Mouse (Mus musculus) liver, embryonic 11.5 days (tissue): Measurements from ENCODE around the gene Tpk1. TPM values are rescaled to one million over a fixed set of nuclear protein-coding genes. Genes with fewer than 3 reads are reported as not detected.

Experiments
- ATAC-seq: fragments of 200-750 bp; cut with Nextera tagmentation; replicated peaks from 2 replicates; pipeline ENCODE4 v1.8.0; 2017; ENCODE audit warnings: moderate number of reproducible peaks, mild to moderate bottlenecking, moderate TSS enrichment, moderate library complexity; ENCODE audit not compliant: low FRiP score
- DNase-seq: peaks from one replicate; pipeline ENCODE4 v3.0.0-alpha.2; 2017; ENCODE audit warnings: low spot score
- H3K27ac ChIP-seq: fragments of 300-500 bp; sonication (generic); 2 replicates; pipeline ENCODE4 v1.5.1; 2014; ENCODE audit warnings: mild to moderate bottlenecking, low read depth, low read length, control low read depth
- H3K27me3 ChIP-seq: fragments of 300-500 bp; sonication (generic); replicated peaks from 2 replicates; pipeline ENCODE4 v1.6.1; 2014; ENCODE audit warnings: low read length, mixed read lengths; ENCODE audit not compliant: control insufficient read depth, insufficient read depth
- H3K36me3 ChIP-seq: fragments of 300-500 bp; sonication (generic); 2 replicates; pipeline ENCODE4 v1.6.1; 2014; ENCODE audit warnings: mild to moderate bottlenecking, low read length, moderate library complexity, mixed read lengths; ENCODE audit not compliant: control insufficient read depth, insufficient read depth
- H3K4me1 ChIP-seq: fragments of 300-500 bp; sonication (generic); replicated peaks from 2 replicates; pipeline ENCODE4 v1.6.1; 2014; ENCODE audit warnings: low read length, mixed read lengths; ENCODE audit not compliant: control insufficient read depth, insufficient read depth
- H3K4me2 ChIP-seq: fragments of 300-500 bp; sonication (generic); 2 replicates; pipeline ENCODE4 v1.6.1; 2014; ENCODE audit warnings: mild to moderate bottlenecking, control low read depth, moderate library complexity
- H3K4me3 ChIP-seq: fragments of 300-500 bp; sonication (generic); 2 replicates; pipeline ENCODE4 v1.5.1; 2014; ENCODE audit warnings: low read depth, low read length, control low read depth
- H3K9ac ChIP-seq: fragments of 300-500 bp; sonication (generic); 2 replicates; pipeline ENCODE4 v1.6.1; 2014; ENCODE audit warnings: low read depth, low read length, control low read depth
- H3K9me3 ChIP-seq: fragments of 300-500 bp; sonication (generic); 2 replicates; pipeline ENCODE4 v1.6.1; 2016; ENCODE audit warnings: low read length, inconsistent platforms, mixed read lengths; ENCODE audit not compliant: control insufficient read depth
- WGBS: fragments of 180-500 bp; shearing (Covaris S2); extraction: QIAGEN DNeasy Blood & Tissue Kit; methylation state at CpG from one replicate; pipeline ENCODE4 v1.1.7; 2014; 5-methylcytosine and 5-hydroxymethylcytosine counted together
- polyA plus RNA-seq: library from polyadenylated mRNA; unstranded; fragments of >200 nt; fragmentation: Nextera tagmentation; extraction: Ambion mirVana; gene quantifications from 2 replicates; pipeline ENCODE4 v1.2.1, GENCODE M21; 2014

The Tpk1 gene
- polyA plus RNA-seq, 1 experiment from 2014 or later, result 11.9 TPM

GRCm38 (mm10) chr6:43459082-43459481 is 207.0 kb downstream of the Tpk1 start:
- Histone ChIP-seq H3K4me3 (no peak overlapping the region), H3K9me3 (no peaks in the 10 kb centered on the region), H3K4me1 (no peaks in the 10 kb centered on the region), H3K27me3 (no peaks in the 10 kb centered on the region), H3K4me2 (no peak overlapping the region), H3K27ac (no peak overlapping the region), H3K9ac (no peak overlapping the region), H3K36me3 (no peaks in the 10 kb centered on the region)
- ATAC-seq, result no peak
- 79% methylated on average over 2 of the region's 2 CpGs for WGBS
- DNase-seq, result no peak

GRCm38 (mm10) chr6:43457989-43458388 is 208.1 kb downstream of the Tpk1 start:
- H3K9ac ChIP-seq, result no peak overlapping the region
- no peak overlapping the region for H3K4me2 ChIP-seq
- H3K27ac ChIP-seq, result no peak overlapping the region
- no peak for DNase-seq
- no peak overlapping the region for H3K4me3 ChIP-seq
- H3K36me3 ChIP-seq, result no peaks in the 10 kb centered on the region
- WGBS, result 94% methylated on average over 2 of the region's 2 CpGs
- H3K4me1 ChIP-seq, result no peaks in the 10 kb centered on the region
- H3K27me3 ChIP-seq, result no peaks in the 10 kb centered on the region
- ATAC-seq, result no peak
- no peaks in the 10 kb centered on the region for H3K9me3 ChIP-seq

GRCm38 (mm10) chr6:43449498-43449897 is 216.6 kb downstream of the Tpk1 start:
- no peaks in the 10 kb centered on the region for H3K36me3 ChIP-seq
- H3K4me2 ChIP-seq, result no peak overlapping the region
- ATAC-seq (no peak), DNase-seq (no peak)
- no peak overlapping the region for H3K4me3 ChIP-seq
- no peaks in the 10 kb centered on the region for H3K9me3 ChIP-seq
- H3K27me3 ChIP-seq, result no peaks in the 10 kb centered on the region
- no peak overlapping the region for H3K9ac ChIP-seq
- no peaks in the 10 kb centered on the region for H3K4me1 ChIP-seq
- WGBS, result 71% methylated on average over 2 of the region's 2 CpGs
- no peak overlapping the region for H3K27ac ChIP-seq

GRCm38 (mm10) chr6:43445856-43446255 is 220.2 kb downstream of the Tpk1 start:
- H3K4me2 ChIP-seq, result no peak overlapping the region
- no peaks in the 10 kb centered on the region for H3K4me1 ChIP-seq
- H3K27ac ChIP-seq, result no peak overlapping the region
- no peak for ATAC-seq
- H3K27me3 ChIP-seq, result no peaks in the 10 kb centered on the region
- DNase-seq, result no peak
- no peak overlapping the region for H3K4me3 ChIP-seq
- no peaks in the 10 kb centered on the region for H3K36me3 ChIP-seq
- no peak overlapping the region for H3K9ac ChIP-seq
- H3K9me3 ChIP-seq, result no peaks in the 10 kb centered on the region
- 92% methylated on average over 2 of the region's 2 CpGs for WGBS

GRCm38 (mm10) chr6:43442191-43442590 is 223.9 kb downstream of the Tpk1 start:
- no peak for ATAC-seq
- H3K27me3 ChIP-seq, result no peaks in the 10 kb centered on the region
- no peak overlapping the region for H3K4me3 ChIP-seq
- H3K9me3 ChIP-seq, result no peaks in the 10 kb centered on the region
- no peak overlapping the region for H3K9ac ChIP-seq
- no peak for DNase-seq
- WGBS, result 91% methylated on average over 3 of the region's 3 CpGs
- no peak overlapping the region for H3K27ac ChIP-seq
- no peaks in the 10 kb centered on the region for H3K36me3 ChIP-seq
- H3K4me2 ChIP-seq, result no peak overlapping the region
- no peaks in the 10 kb centered on the region for H3K4me1 ChIP-seq

- Histone ChIP-seq H3K9ac (no peak overlapping the region), H3K27me3 (no peaks in the 10 kb centered on the region), H3K9me3 (no peaks in the 10 kb centered on the region), H3K4me3 (no peak overlapping the region), H3K36me3 (no peaks in the 10 kb centered on the region), H3K4me2 (no peak overlapping the region), H3K4me1 (no peaks in the 10 kb centered on the region), H3K27ac (no peak overlapping the region)
- 63% methylated on average over 2 of the region's 2 CpGs for WGBS
- ATAC-seq (no peak), DNase-seq (no peak)
Measured at GRCm38 (mm10) chr6:43435987-43436541, 230.0 kb downstream of the Tpk1 start.

GRCm38 (mm10) chr6:43434365-43434764 is 231.7 kb downstream of the Tpk1 start:
- WGBS, result 74% methylated on average over 1 of the region's 1 CpGs
- DNase-seq (no peak), ATAC-seq (no peak)
- H3K4me2 ChIP-seq, result no peak overlapping the region
- no peak overlapping the region for H3K9ac ChIP-seq
- no peak overlapping the region for H3K27ac ChIP-seq
- H3K36me3 ChIP-seq, result no peaks in the 10 kb centered on the region
- no peaks in the 10 kb centered on the region for H3K9me3 ChIP-seq
- no peaks in the 10 kb centered on the region for H3K27me3 ChIP-seq
- no peak overlapping the region for H3K4me3 ChIP-seq
- no peaks in the 10 kb centered on the region for H3K4me1 ChIP-seq

- ATAC-seq, result no peak
- Histone ChIP-seq H3K27ac (no peak overlapping the region), H3K27me3 (no peaks in the 10 kb centered on the region), H3K4me3 (no peak overlapping the region), H3K4me1 (no peaks in the 10 kb centered on the region), H3K9me3 (no peaks in the 10 kb centered on the region), H3K36me3 (no peaks in the 10 kb centered on the region), H3K4me2 (no peak overlapping the region), H3K9ac (no peak overlapping the region)
- DNase-seq, result no peak
- 38% methylated on average over 4 of the region's 4 CpGs for WGBS
Measured at GRCm38 (mm10) chr6:43424978-43425377, 241.1 kb downstream of the Tpk1 start.

- H3K4me3 ChIP-seq, result no peak overlapping the region
- H3K27ac ChIP-seq, result no peak overlapping the region
- no peak overlapping the region for H3K9ac ChIP-seq
- H3K4me2 ChIP-seq, result no peak overlapping the region
- ATAC-seq (no peak), DNase-seq (no peak)
- H3K36me3 ChIP-seq, result no peaks in the 10 kb centered on the region
- 75% methylated on average over 7 of the region's 7 CpGs for WGBS
- no peaks in the 10 kb centered on the region for H3K4me1 ChIP-seq
- no peaks in the 10 kb centered on the region for H3K9me3 ChIP-seq
- H3K27me3 ChIP-seq, result no peaks in the 10 kb centered on the region
Measured at GRCm38 (mm10) chr6:43420358-43420979, 245.6 kb downstream of the Tpk1 start.
